Mouse (Mus musculus) spleen, adult 2 months (tissue): Measurements from ENCODE around the gene Vps35l.

ENCODE experiments used
- CTCF ChIP-seq: fragments of 200-500 bp; IDR thresholded peaks from 2 replicates; pipeline ENCODE4 v1.5.1; 2011; ENCODE audit warnings: mild to moderate bottlenecking, inconsistent platforms; ENCODE audit not compliant: insufficient read depth, insufficient read length, insufficient replicate concordance; ENCODE audit errors: extremely low read depth
- POLR2A ChIP-seq: fragments of 200-500 bp; IDR thresholded peaks from 2 replicates; pipeline ENCODE4 v1.6.1; 2011; ENCODE audit warnings: low read depth, low read length, inconsistent platforms

DNA sequence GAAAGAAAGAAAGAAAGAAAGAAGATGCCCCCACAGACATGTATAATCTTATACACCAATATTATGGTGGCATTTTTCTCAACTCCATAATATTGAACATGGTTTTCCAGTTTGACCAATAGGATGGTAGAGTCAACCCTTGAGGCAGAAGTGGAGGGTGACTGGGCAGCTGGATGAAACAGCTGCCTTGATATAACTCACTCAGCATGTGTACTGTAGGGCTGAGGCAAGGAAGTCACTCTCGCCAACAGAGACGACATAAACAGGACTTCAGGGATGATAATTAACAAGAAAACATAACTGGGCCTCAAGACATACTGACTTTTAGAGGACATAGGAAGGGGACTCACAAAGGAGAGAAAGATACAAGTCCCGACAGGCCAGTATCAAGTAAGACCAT, 114.6 kb downstream of the Vps35l start:
- TF ChIP-seq CTCF (no peak), POLR2A (no peak)
